Mouse (Mus musculus): ENCODE data around the gene Piwil4.
A peak's percentile ranks its signal among the peaks of the same experiment; 100 is the strongest.
"Not testable (repeated sequence)": the region's sequence is repeated elsewhere in the genome, so short reads cannot be mapped to it uniquely, and the experiment has no call there.

The Piwil4 gene

GRCm38 (mm10) chr9:14726005-14726404 is 14.5 kb downstream of the Piwil4 start:
- no peak for DNase-seq (ENCODE audit: low spot score in 2 of 2)

GRCm38 (mm10) chr9:14724755-14725420 is 15.6 kb downstream of the Piwil4 start:
- no peak for DNase-seq (ENCODE audit: low spot score in 2 of 2)

- DNase-seq (ENCODE audit: low spot score in 2 of 2): no peak
Observed at GRCm38 (mm10) chr9:14721610-14722009, 18.9 kb downstream of the Piwil4 start.

- DNase-seq (ENCODE audit: low spot score in 2 of 2): no peak
Observed at GRCm38 (mm10) chr9:14720384-14720783, 20.1 kb downstream of the Piwil4 start.

GRCm38 (mm10) chr9:14718332-14718691 is 22.2 kb downstream of the Piwil4 start:
- DNase-seq (ENCODE audit: low spot score in 2 of 2): no peak

- no peak for DNase-seq (ENCODE audit: low spot score in 2 of 2)
Observed at GRCm38 (mm10) chr9:14717689-14718331, 22.7 kb downstream of the Piwil4 start.

GRCm38 (mm10) chr9:14715258-14715657 is 25.3 kb downstream of the Piwil4 start:
- no peak for DNase-seq (ENCODE audit: low spot score in 2 of 2)

- no peak for DNase-seq (ENCODE audit: low spot score in 2 of 2)
Observed at GRCm38 (mm10) chr9:14710910-14711309, 29.6 kb downstream of the Piwil4 start.

- no peak for DNase-seq (ENCODE audit: low spot score in 2 of 2)
Observed at GRCm38 (mm10) chr9:14705321-14706162, 35.0 kb downstream of the Piwil4 start.

- DNase-seq (ENCODE audit: low spot score in 2 of 2): not testable (repeated sequence)
Observed at GRCm38 (mm10) chr9:14700795-14701194, 39.7 kb downstream of the Piwil4 start.

- no peak for DNase-seq (ENCODE audit: low spot score in 2 of 2)
Observed at GRCm38 (mm10) chr9:14699288-14699640, 41.3 kb downstream of the Piwil4 start.

GRCm38 (mm10) chr9:14698582-14699287 is 41.8 kb downstream of the Piwil4 start:
- peak; percentile 71 to 88 for DNase-seq (ENCODE audit: low spot score in 2 of 2)

- peak; percentile 45 to 76 for DNase-seq (ENCODE audit: low spot score in 2 of 2)
Observed at GRCm38 (mm10) chr9:14697903-14698302, 42.6 kb downstream of the Piwil4 start.

GRCm38 (mm10) chr9:14689376-14690108 is 51.0 kb downstream of the Piwil4 start:
- no peak for DNase-seq (ENCODE audit: low spot score in 2 of 2)

- no peak for DNase-seq (ENCODE audit: low spot score in 2 of 2)
Observed at GRCm38 (mm10) chr9:14684363-14684762, 56.2 kb downstream of the Piwil4 start.

GRCm38 (mm10) chr9:14682741-14683140 is 57.8 kb downstream of the Piwil4 start:
- DNase-seq (ENCODE audit: low spot score in 2 of 2): no peak

GRCm38 (mm10) chr9:14680584-14680983 is 59.9 kb downstream of the Piwil4 start:
- DNase-seq (ENCODE audit: low spot score in 2 of 2): no peak

GRCm38 (mm10) chr9:14675707-14676691 is 64.5 kb downstream of the Piwil4 start:
- no peak for DNase-seq (ENCODE audit: low spot score in 2 of 2)

GRCm38 (mm10) chr9:14674506-14674905 is 66.0 kb downstream of the Piwil4 start:
- no peak for DNase-seq (ENCODE audit: low spot score in 2 of 2)

GRCm38 (mm10) chr9:14673109-14673508 is 67.4 kb downstream of the Piwil4 start:
- no peak for DNase-seq (ENCODE audit: low spot score in 2 of 2)
